Mouse (Mus musculus) cerebellum, postnatal 36 days (tissue): ENCODE measurements at regions not wholly inside any gene's neighbourhood (a gene's known extent, or its start where the extent isn't known, plus 50 kb on each side); places are given as distances from the start of the nearest gene placed in this dataset.
A peak's percentile ranks its signal among the peaks of the same experiment; 100 is the strongest.
"Not testable (repeated sequence)": the region's sequence is repeated elsewhere in the genome, so short reads cannot be mapped to it uniquely, and the experiment has no call there.

Experiments used
- DNase-seq, 2 experiments: peaks; one replicate each; pipeline ENCODE4 v3.0.0; 2021 to 2022; ENCODE audit warnings: mixed read lengths in 2 of 2

- DNase-seq = no peak
Measured at GRCm38 (mm10) chr12:71626801-71627200, 204.1 kb upstream of the Daam1 start.

GRCm38 (mm10) chr12:71627421-71628339 lies 203.2 kb upstream of the Daam1 start:
- DNase-seq = no peak

GRCm38 (mm10) chr12:71628340-71628738 lies 202.5 kb upstream of the Daam1 start:
- no peak for DNase-seq

GRCm38 (mm10) chr12:71628796-71629195 lies 202.1 kb upstream of the Daam1 start:
- DNase-seq = no peak

GRCm38 (mm10) chr12:71630386-71630785 lies 200.5 kb upstream of the Daam1 start:
- DNase-seq = no peak

- no peak for DNase-seq
Measured at GRCm38 (mm10) chr12:71636300-71636699, 194.6 kb upstream of the Daam1 start.

- DNase-seq = no peak
Measured at GRCm38 (mm10) chr12:71637248-71637647, 193.6 kb upstream of the Daam1 start.

GRCm38 (mm10) chr12:71638246-71638645 lies 192.6 kb upstream of the Daam1 start:
- no peak for DNase-seq

- DNase-seq = no peak
Measured at GRCm38 (mm10) chr12:71640058-71640501, 190.8 kb upstream of the Daam1 start.

GRCm38 (mm10) chr12:71641486-71641885 lies 189.4 kb upstream of the Daam1 start:
- DNase-seq = no peak

GRCm38 (mm10) chr12:71642797-71643337 lies 188.0 kb upstream of the Daam1 start:
- DNase-seq = no peak

- peak; percentile 26 to 29 for DNase-seq
Measured at GRCm38 (mm10) chr12:71651251-71651650, 179.6 kb upstream of the Daam1 start.

- no peak for DNase-seq
Measured at GRCm38 (mm10) chr12:71693346-71694038, 137.4 kb upstream of the Daam1 start.

- peak; percentile 43 to 45 for DNase-seq
Measured at GRCm38 (mm10) chr12:71701753-71702152, 129.1 kb upstream of the Daam1 start.

- no peak for DNase-seq
Measured at GRCm38 (mm10) chr12:71702181-71702580, 128.7 kb upstream of the Daam1 start.

GRCm38 (mm10) chr12:71703146-71703902 lies 127.6 kb upstream of the Daam1 start:
- DNase-seq = no peak

GRCm38 (mm10) chr12:71704431-71704830 lies 126.4 kb upstream of the Daam1 start:
- no peak for DNase-seq

- peak; percentile 65 to 79 for DNase-seq
Measured at GRCm38 (mm10) chr12:71707727-71708369, 123.0 kb upstream of the Daam1 start.

GRCm38 (mm10) chr12:71714606-71715005 lies 116.3 kb upstream of the Daam1 start:
- no peak for DNase-seq

- DNase-seq = not testable (repeated sequence)
Measured at GRCm38 (mm10) chr12:71718412-71718811, 112.5 kb upstream of the Daam1 start.

- no peak for DNase-seq
Measured at GRCm38 (mm10) chr12:71718911-71719310, 112.0 kb upstream of the Daam1 start.

GRCm38 (mm10) chr12:71725140-71725539 lies 105.7 kb upstream of the Daam1 start:
- no peak for DNase-seq
